Mouse (Mus musculus) myocyte (in vitro differentiated cells): ENCODE results near the gene Gtf3a.

Experiments
- CEBPB ChIP-seq: IDR thresholded peaks from 2 replicates; pipeline ENCODE4 v1.6.1; 2011; ENCODE audit warnings: mild to moderate bottlenecking, moderate library complexity; ENCODE audit not compliant: poor library complexity, insufficient read depth, severe bottlenecking
- E2F4 ChIP-seq: IDR thresholded peaks from one replicate; pipeline ENCODE4 v1.6.1; 2011; ENCODE audit warnings: mild to moderate bottlenecking, control low read depth, moderate library complexity; ENCODE audit not compliant: insufficient read depth
- MAX ChIP-seq: IDR thresholded peaks from one replicate; pipeline ENCODE4 v1.6.1; 2011; ENCODE audit warnings: low read depth, mild to moderate bottlenecking, control low read depth
- MYOD1 ChIP-seq, 3 experiments: IDR thresholded peaks; one replicate each; pipeline ENCODE4 v1.6.1; 2011; ENCODE audit warnings: control low read depth in 2 of 3, low read depth in 2 of 3, mild to moderate bottlenecking in 2 of 3, moderate library complexity in 1 of 3; ENCODE audit not compliant: insufficient read length in 2 of 3, control insufficient read depth in 1 of 3
- MYOG ChIP-seq, 3 experiments: IDR thresholded peaks; one replicate each; pipeline ENCODE4 v1.6.1; 2011; ENCODE audit warnings: control low read depth in 2 of 3, low read depth in 2 of 3, mild to moderate bottlenecking in 2 of 3; ENCODE audit not compliant: insufficient read length in 2 of 3, control insufficient read depth in 1 of 3, insufficient read depth in 1 of 3
- POLR2A ChIP-seq: IDR thresholded peaks from one replicate; pipeline ENCODE4 v1.6.1; 2011; ENCODE audit warnings: low read depth, mild to moderate bottlenecking, control low read depth, moderate library complexity; ENCODE audit not compliant: insufficient read length
- POLR2AphosphoS2 ChIP-seq: IDR thresholded peaks from one replicate; pipeline ENCODE4 v1.6.1; 2011; ENCODE audit warnings: low read depth, control low read depth; ENCODE audit not compliant: insufficient read length
- REST ChIP-seq: IDR thresholded peaks from one replicate; pipeline ENCODE4 v1.6.1; 2011; ENCODE audit warnings: mild to moderate bottlenecking, control low read depth, moderate library complexity; ENCODE audit not compliant: insufficient read depth, insufficient read length
- SRF ChIP-seq: IDR thresholded peaks from one replicate; pipeline ENCODE4 v1.6.1; 2011; ENCODE audit warnings: low read depth; ENCODE audit not compliant: control insufficient read depth, insufficient read length
- TCF12 ChIP-seq: IDR thresholded peaks from one replicate; pipeline ENCODE4 v1.6.1; 2011; ENCODE audit warnings: mild to moderate bottlenecking, control low read depth; ENCODE audit not compliant: poor library complexity, insufficient read depth, severe bottlenecking
- USF1 ChIP-seq: IDR thresholded peaks from one replicate; pipeline ENCODE4 v1.6.1; 2011; ENCODE audit warnings: low read depth, mild to moderate bottlenecking, control low read depth, moderate library complexity

DNA sequence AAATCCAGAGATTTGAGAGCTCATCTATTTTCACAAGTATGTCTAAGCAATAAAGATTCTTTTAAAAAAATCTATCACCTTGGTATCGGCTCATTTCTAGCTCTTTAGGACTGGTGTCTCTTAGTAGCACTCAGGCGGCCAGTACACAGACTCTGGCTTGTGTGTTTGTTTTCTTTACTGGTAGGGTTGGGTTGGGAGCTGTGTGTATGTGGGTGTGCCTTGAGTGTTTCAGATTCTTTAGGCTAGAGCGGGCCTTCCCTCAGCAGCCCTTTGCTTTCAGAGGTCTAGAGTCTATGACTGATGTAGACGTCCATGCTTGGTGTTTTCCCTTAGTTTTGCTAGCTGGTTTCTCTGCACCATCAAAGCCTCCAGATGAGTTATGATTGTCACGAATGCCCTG, 24.9 kb upstream of the Gtf3a start:
- TF ChIP-seq TCF12 (no peak), E2F4 (no peak), POLR2A (no peak), MAX (no peak), REST (no peak), POLR2AphosphoS2 (no peak), USF1 (no peak), MYOG (IDR thresholded peaks at IDR 0.05; ENCODE audit: control insufficient read depth in 1 of 3, insufficient read depth in 1 of 3, insufficient read length in 2 of 3, low read depth in 2 of 3) (no peak), SRF (no peak), CEBPB (no peak), MYOD1 (IDR thresholded peaks at IDR 0.05; ENCODE audit: control insufficient read depth in 1 of 3, insufficient read length in 2 of 3, low read depth in 2 of 3) (no peak)
